Mouse (Mus musculus): ENCODE measurements around the gene Dapk2.

The Dapk2 gene

GRCm38 (mm10) chr9:66228456-66229151 is 70.6 kb downstream of the Dapk2 start:
- no peak for DNase-seq (ENCODE audit: low spot score in 2 of 2)

GRCm38 (mm10) chr9:66231820-66232479 is 73.9 kb downstream of the Dapk2 start:
- DNase-seq (ENCODE audit: low spot score in 2 of 2), result no peak

GRCm38 (mm10) chr9:66236615-66237014 is 78.6 kb downstream of the Dapk2 start:
- DNase-seq (ENCODE audit: low spot score in 2 of 2), result no peak

GRCm38 (mm10) chr9:66237742-66238141 is 79.7 kb downstream of the Dapk2 start:
- DNase-seq (ENCODE audit: low spot score in 2 of 2), result no peak

- no peak for DNase-seq (ENCODE audit: low spot score in 2 of 2)
Observed at GRCm38 (mm10) chr9:66239173-66239572, 81.2 kb downstream of the Dapk2 start.

GRCm38 (mm10) chr9:66239691-66240090 is 81.7 kb downstream of the Dapk2 start:
- no peak for DNase-seq (ENCODE audit: low spot score in 2 of 2)

GRCm38 (mm10) chr9:66240493-66240892 is 82.5 kb downstream of the Dapk2 start:
- no peak for DNase-seq (ENCODE audit: low spot score in 2 of 2)

- DNase-seq (ENCODE audit: low spot score in 2 of 2), result no peak
Observed at GRCm38 (mm10) chr9:66240991-66241390, 83.0 kb downstream of the Dapk2 start.

GRCm38 (mm10) chr9:66241722-66242121 is 83.7 kb downstream of the Dapk2 start:
- no peak for DNase-seq (ENCODE audit: low spot score in 2 of 2)

GRCm38 (mm10) chr9:66243240-66243639 is 85.2 kb downstream of the Dapk2 start:
- no peak for DNase-seq (ENCODE audit: low spot score in 2 of 2)

GRCm38 (mm10) chr9:66244079-66244478 is 86.1 kb downstream of the Dapk2 start:
- no peak for DNase-seq (ENCODE audit: low spot score in 2 of 2)

GRCm38 (mm10) chr9:66245707-66246106 is 87.7 kb downstream of the Dapk2 start:
- no peak for DNase-seq (ENCODE audit: low spot score in 2 of 2)

GRCm38 (mm10) chr9:66249281-66249680 is 91.3 kb downstream of the Dapk2 start:
- DNase-seq (ENCODE audit: low spot score in 2 of 2), result no peak

- DNase-seq (ENCODE audit: low spot score in 2 of 2), result no peak
Observed at GRCm38 (mm10) chr9:66251159-66251691, 93.2 kb downstream of the Dapk2 start.

GRCm38 (mm10) chr9:66261741-66262140 is 103.7 kb downstream of the Dapk2 start:
- DNase-seq (ENCODE audit: low spot score in 2 of 2), result no peak

GRCm38 (mm10) chr9:66263701-66264100 is 105.7 kb downstream of the Dapk2 start:
- DNase-seq (ENCODE audit: low spot score in 2 of 2), result no peak

GRCm38 (mm10) chr9:66265645-66266044 is 107.6 kb downstream of the Dapk2 start:
- DNase-seq (ENCODE audit: low spot score in 2 of 2), result no peak

- DNase-seq (ENCODE audit: low spot score in 2 of 2), result no peak
Observed at GRCm38 (mm10) chr9:66266237-66267170, 108.5 kb downstream of the Dapk2 start.

GRCm38 (mm10) chr9:66268804-66269203 is 110.8 kb downstream of the Dapk2 start:
- no peak for DNase-seq (ENCODE audit: low spot score in 2 of 2)

- DNase-seq (ENCODE audit: low spot score in 2 of 2), result no peak
Observed at GRCm38 (mm10) chr9:66270038-66270437, 112.0 kb downstream of the Dapk2 start.

GRCm38 (mm10) chr9:66271726-66272125 is 113.7 kb downstream of the Dapk2 start:
- DNase-seq (ENCODE audit: low spot score in 2 of 2), result no peak

GRCm38 (mm10) chr9:66273632-66274031 is 115.6 kb downstream of the Dapk2 start:
- no peak for DNase-seq (ENCODE audit: low spot score in 2 of 2)
